Mouse (Mus musculus): ENCODE measurements at regions not wholly inside any gene's neighbourhood (a gene's known extent, or its start where the extent isn't known, plus 50 kb on each side); places are given as distances from the start of the nearest gene placed in this dataset.
A peak's percentile ranks its signal among the peaks of the same experiment; 100 is the strongest.
"Not testable (repeated sequence)": the region's sequence is repeated elsewhere in the genome, so short reads cannot be mapped to it uniquely, and the experiment has no call there.

DNA sequence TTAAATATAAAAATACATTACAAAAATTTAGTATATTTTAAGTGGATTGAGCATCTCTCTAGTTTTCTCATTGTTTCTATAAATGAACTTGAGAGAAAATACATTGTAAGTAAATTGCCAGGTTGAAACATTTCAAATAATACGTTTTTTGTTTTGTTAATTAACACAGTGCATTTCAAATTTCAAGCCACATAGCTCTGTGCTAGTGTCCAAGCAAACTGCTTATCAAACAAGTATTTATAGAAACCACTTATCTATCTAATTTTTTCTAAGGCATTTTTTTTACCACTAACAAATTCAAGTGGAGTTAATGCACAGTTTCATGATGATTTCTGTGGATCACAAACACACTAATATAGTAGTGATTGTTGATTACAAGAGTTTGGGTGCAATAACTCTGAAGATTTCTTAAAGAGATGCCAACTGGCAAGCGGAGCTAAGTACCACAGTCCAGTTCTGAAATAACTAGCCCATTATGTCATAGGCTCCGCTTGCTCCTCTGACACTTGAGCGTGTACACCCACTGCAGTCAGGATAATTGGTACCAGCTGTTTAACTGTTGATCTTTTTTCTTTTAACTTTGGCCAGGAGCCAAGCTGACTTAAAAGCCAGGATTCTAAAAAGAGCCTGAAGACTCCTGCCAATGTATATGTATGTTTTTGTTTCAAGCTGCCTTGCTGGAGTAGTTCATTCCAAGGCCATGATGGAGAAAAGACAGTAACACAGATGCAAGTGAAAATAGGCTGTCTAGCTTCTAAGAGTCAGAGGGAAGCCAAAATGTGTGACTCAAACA is 115.0 kb downstream of the Pcdh18 start:
- no peak overlapping the region for H3K4me2 ChIP-seq
- H3K9me3 ChIP-seq (ENCODE audit: control insufficient read depth, low read length): no peaks in the 10 kb centered on the region
- H3K27me3 ChIP-seq (ENCODE audit: control insufficient read depth, insufficient read depth, low read length): no peaks in the 10 kb centered on the region
- 55% methylated on average over 4 of the region's 4 CpGs for WGBS
- H3K36me3 ChIP-seq (ENCODE audit: control insufficient read depth, insufficient read depth, low read length): no peaks in the 10 kb centered on the region
- peak; percentile 85 for ATAC-seq (ENCODE audit: low FRiP score)
- H3K4me3 ChIP-seq (ENCODE audit: low read depth, low read length): no peak overlapping the region
- H3K4me1 ChIP-seq (ENCODE audit: control insufficient read depth, insufficient read depth, low read length): no peaks in the 10 kb centered on the region
- DNase-seq (ENCODE audit: low spot score, missing footprints): peak; percentile 90
- no peak overlapping the region; the same call in 1 of the 2 replicates for H3K27ac ChIP-seq (ENCODE audit: low read depth, low read length)
- no peak overlapping the region for H3K9ac ChIP-seq (ENCODE audit: low read length)

DNA sequence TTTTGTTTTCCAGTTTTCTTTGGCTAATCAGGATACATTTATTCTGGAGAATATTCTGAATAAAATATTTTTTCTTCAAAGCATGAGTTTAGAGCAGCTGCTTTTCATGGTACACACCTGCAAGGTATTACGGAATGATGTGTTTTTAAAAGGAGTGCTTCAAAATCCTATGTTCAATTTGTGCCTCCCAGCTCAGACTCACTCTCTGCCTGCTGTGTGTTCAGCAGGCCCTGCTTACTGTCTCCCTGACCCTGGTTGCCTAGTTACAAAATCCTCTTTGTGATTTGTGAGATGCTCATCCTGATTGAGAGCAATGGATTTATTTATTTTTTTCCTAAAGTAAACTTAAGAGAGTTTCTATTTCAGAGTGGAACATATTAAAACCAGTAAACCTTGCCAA is 115.7 kb downstream of the Pcdh18 start:
- H3K4me2 ChIP-seq: no peak overlapping the region
- no peaks in the 10 kb centered on the region for H3K9me3 ChIP-seq (ENCODE audit: control insufficient read depth, low read length)
- H3K4me3 ChIP-seq (ENCODE audit: low read depth, low read length): no peak overlapping the region
- no peak overlapping the region for H3K27ac ChIP-seq (ENCODE audit: low read depth, low read length)
- WGBS: 34% methylated on average over 1 of the region's 1 CpGs
- H3K9ac ChIP-seq (ENCODE audit: low read length): no peak overlapping the region
- H3K4me1 ChIP-seq (ENCODE audit: control insufficient read depth, insufficient read depth, low read length): no peaks in the 10 kb centered on the region
- H3K27me3 ChIP-seq (ENCODE audit: control insufficient read depth, insufficient read depth, low read length): no peaks in the 10 kb centered on the region
- H3K36me3 ChIP-seq (ENCODE audit: control insufficient read depth, insufficient read depth, low read length): no peaks in the 10 kb centered on the region
- ATAC-seq (ENCODE audit: low FRiP score) (peak; percentile 82), DNase-seq (ENCODE audit: low spot score, missing footprints) (peak; percentile 87)

DNA sequence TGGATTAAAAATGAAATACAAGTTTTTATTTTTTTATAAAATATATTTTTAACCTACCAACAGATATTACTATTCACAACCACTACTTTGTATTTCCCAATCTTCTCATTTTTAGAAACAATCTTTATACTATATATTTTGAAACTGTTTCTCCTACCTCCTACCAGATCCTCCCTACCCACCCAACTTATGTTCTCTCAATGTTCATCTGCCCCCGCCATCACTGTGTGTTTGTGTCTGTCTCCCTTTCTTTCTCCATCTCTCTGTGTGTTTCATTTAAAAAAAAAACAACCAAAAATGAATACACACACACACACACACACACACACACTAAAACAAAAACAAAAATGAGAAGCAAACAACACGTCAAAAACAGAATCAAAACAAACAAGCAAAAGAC is 118.5 kb downstream of the Pcdh18 start:
- H3K27me3 ChIP-seq (ENCODE audit: control insufficient read depth, insufficient read depth, low read length): no peaks in the 10 kb centered on the region
- no peaks in the 10 kb centered on the region for H3K9me3 ChIP-seq (ENCODE audit: control insufficient read depth, low read length)
- H3K4me3 ChIP-seq (ENCODE audit: low read depth, low read length): no peak overlapping the region
- no peak for ATAC-seq (ENCODE audit: low FRiP score)
- no peak overlapping the region for H3K27ac ChIP-seq (ENCODE audit: low read depth, low read length)
- H3K4me1 ChIP-seq (ENCODE audit: control insufficient read depth, insufficient read depth, low read length): no peaks in the 10 kb centered on the region
- no peaks in the 10 kb centered on the region for H3K36me3 ChIP-seq (ENCODE audit: control insufficient read depth, insufficient read depth, low read length)
- H3K9ac ChIP-seq (ENCODE audit: low read length): no peak overlapping the region
- no peak for DNase-seq (ENCODE audit: low spot score, missing footprints)
- H3K4me2 ChIP-seq: no peak overlapping the region
- WGBS: 84% methylated on average over 2 of the region's 2 CpGs

DNA sequence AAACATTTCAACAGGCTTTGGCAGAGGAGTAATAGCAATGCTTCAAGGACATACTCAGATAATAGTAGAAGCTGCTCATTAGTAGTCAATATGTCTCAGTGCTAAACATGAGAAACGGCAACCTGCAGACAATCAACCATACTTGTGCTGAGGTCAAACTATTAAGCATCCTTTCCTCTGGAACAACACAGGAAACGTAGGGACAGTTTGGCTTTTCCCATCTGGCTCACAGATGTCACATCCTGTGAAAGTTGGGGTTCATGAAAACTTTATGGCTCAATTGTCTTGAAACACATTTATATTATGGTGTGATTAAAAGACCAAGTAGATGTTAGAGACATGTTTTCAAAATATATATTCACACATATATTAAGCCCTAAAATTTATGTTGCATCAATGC is 120.4 kb downstream of the Pcdh18 start:
- Histone ChIP-seq H3K36me3 (ENCODE audit: control insufficient read depth, insufficient read depth, low read length) (no peaks in the 10 kb centered on the region), H3K27me3 (ENCODE audit: control insufficient read depth, insufficient read depth, low read length) (no peaks in the 10 kb centered on the region), H3K27ac (ENCODE audit: low read depth, low read length) (no peak overlapping the region), H3K4me2 (no peak overlapping the region), H3K4me3 (ENCODE audit: low read depth, low read length) (no peak overlapping the region), H3K4me1 (ENCODE audit: control insufficient read depth, insufficient read depth, low read length) (no peaks in the 10 kb centered on the region), H3K9ac (ENCODE audit: low read length) (no peak overlapping the region), H3K9me3 (ENCODE audit: control insufficient read depth, low read length) (no peaks in the 10 kb centered on the region)
- ATAC-seq (ENCODE audit: low FRiP score) (no peak), DNase-seq (ENCODE audit: low spot score, missing footprints) (no peak)
- WGBS: 65% methylated on average over 2 of the region's 2 CpGs

DNA sequence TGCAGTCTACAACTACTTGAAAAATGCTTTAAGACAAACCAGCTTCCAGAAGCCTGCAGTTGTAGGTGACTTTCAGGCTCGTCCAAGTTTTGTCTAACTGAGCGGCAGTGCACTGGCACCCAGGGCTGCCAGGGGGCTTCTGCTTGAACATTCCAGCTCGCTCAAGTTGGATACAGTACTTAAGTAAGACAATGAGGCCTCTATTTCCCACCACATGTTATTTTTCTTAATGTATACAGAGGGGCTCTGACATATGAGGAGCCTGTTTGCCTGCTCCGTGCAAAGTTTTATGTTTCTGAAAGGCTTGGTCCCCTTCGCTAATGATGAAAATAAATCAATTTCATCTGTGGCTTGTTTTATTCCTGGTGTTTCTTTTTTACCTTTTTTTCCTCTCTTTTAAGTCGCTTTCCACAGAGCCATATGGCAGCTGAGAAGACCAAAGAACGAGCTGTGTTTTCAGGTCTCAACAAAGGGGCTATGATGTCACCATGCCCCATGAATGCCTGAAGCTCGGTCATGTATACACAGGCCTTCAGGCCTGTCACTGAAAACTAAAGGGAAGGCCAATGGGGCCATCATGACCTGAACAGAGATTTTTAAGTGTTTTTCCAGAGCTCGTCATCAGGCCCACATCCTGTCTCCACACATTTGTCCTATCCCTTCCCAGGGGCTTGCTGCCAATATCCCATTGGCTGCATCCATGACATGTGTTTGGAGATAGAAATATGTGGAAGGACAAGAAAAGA is 164.2 kb downstream of the Pcdh18 start:
- Histone ChIP-seq H3K36me3 (ENCODE audit: control insufficient read depth, insufficient read depth, low read length) (no peaks in the 10 kb centered on the region), H3K9ac (ENCODE audit: low read length) (no peak overlapping the region), H3K4me2 (no peak overlapping the region), H3K27ac (ENCODE audit: low read depth, low read length) (no peak overlapping the region), H3K4me3 (ENCODE audit: low read depth, low read length) (no peak overlapping the region), H3K9me3 (ENCODE audit: control insufficient read depth, low read length) (no peaks in the 10 kb centered on the region), H3K27me3 (ENCODE audit: control insufficient read depth, insufficient read depth, low read length) (no peaks in the 10 kb centered on the region), H3K4me1 (ENCODE audit: control insufficient read depth, insufficient read depth, low read length) (peaks cover 4% of the 10 kb centered on the region; the same call in 1 of the 2 replicates)
- DNase-seq (ENCODE audit: low spot score, missing footprints): peak; percentile 88
- ATAC-seq (ENCODE audit: low FRiP score): peak; percentile 81
- WGBS: 51% methylated on average over 9 of the region's 9 CpGs

DNA sequence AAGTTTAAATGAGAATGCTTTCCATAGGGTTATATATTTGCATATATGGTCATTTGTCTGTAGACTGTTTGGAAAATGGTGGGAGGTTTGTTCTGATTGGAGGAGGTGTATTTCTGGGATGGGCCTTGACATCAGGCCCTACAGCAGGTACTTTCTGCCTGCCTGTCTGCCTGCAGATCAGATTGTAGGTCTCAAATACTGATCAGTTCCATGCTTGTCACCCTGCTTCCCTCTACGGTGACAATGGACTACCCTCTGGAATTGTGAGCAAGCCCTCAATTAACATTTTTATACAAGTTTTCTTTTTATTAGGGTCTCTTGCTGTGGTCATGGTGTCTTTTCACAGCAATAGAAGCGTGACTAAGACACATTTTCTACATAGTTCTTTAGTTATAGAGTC is 166.9 kb downstream of the Pcdh18 start:
- WGBS: 52% methylated on average over 2 of the region's 2 CpGs
- DNase-seq (ENCODE audit: low spot score, missing footprints): peak; percentile 82
- Histone ChIP-seq H3K27ac (ENCODE audit: low read depth, low read length) (no peak overlapping the region), H3K36me3 (ENCODE audit: control insufficient read depth, insufficient read depth, low read length) (no peaks in the 10 kb centered on the region), H3K4me1 (ENCODE audit: control insufficient read depth, insufficient read depth, low read length) (peaks cover 4% of the 10 kb centered on the region; the same call in 1 of the 2 replicates), H3K4me2 (no peak overlapping the region), H3K9me3 (ENCODE audit: control insufficient read depth, low read length) (no peaks in the 10 kb centered on the region), H3K9ac (ENCODE audit: low read length) (no peak overlapping the region), H3K27me3 (ENCODE audit: control insufficient read depth, insufficient read depth, low read length) (no peaks in the 10 kb centered on the region), H3K4me3 (ENCODE audit: low read depth, low read length) (no peak overlapping the region)
- ATAC-seq (ENCODE audit: low FRiP score): peak; percentile 70

DNA sequence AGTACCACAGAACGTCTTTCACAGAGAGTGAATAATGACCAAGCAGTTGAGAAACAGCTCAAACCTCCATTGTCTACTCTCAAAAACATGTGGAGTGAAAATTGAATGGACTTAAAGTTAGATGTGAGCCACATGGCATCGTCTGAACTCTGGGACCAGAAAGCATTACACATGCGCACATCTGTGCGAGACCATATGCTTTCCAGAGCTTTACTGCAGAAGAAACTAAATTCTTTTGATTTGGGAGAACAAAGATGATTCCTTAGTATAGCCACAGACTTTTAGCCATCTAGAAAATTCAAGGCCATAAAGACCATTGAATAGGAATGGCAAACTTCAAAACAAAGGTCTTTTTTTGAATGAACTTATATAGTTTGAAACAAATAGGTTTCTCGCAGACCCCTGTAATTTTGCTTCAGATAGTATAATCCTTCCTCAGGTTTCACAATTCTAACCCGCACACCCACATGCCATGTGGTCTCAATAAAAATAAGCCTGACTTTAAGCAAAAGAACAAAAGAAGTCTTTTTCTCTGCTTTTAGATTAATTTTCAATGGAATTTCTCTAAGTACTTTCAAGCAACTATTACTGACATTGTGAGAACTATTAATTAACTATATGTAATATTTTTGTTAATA is 170.5 kb downstream of the Pcdh18 start:
- Histone ChIP-seq H3K9me3 (ENCODE audit: control insufficient read depth, low read length) (no peaks in the 10 kb centered on the region), H3K4me3 (ENCODE audit: low read depth, low read length) (no peak overlapping the region), H3K4me2 (no peak overlapping the region), H3K9ac (ENCODE audit: low read length) (no peak overlapping the region), H3K36me3 (ENCODE audit: control insufficient read depth, insufficient read depth, low read length) (no peaks in the 10 kb centered on the region), H3K27me3 (ENCODE audit: control insufficient read depth, insufficient read depth, low read length) (no peaks in the 10 kb centered on the region), H3K27ac (ENCODE audit: low read depth, low read length) (no peak overlapping the region), H3K4me1 (ENCODE audit: control insufficient read depth, insufficient read depth, low read length) (no peaks in the 10 kb centered on the region)
- 54% methylated on average over 6 of the region's 6 CpGs for WGBS
- ATAC-seq (ENCODE audit: low FRiP score) (peak; percentile 41; the same call in 1 of the 2 replicates), DNase-seq (ENCODE audit: low spot score, missing footprints) (no peak)

DNA sequence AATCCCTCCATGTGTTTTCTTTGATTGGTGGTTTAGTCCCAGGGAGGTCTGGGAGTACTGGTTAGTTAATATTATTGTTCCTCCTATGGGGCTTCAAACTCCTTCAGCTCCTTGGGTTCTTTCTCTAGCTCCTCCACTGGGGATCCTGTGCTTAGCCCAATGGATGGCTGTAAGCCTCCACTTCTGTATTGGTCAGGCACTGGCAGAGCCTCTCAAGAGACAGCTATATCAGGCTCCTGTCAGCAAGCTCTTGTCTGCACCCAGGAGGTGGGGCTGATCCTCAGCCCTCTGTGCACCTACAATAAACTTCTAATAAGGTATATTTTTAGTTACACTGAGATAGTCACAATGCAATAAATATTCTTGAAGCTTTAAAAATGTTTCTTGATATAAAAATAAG is 171.2 kb downstream of the Pcdh18 start:
- not testable (repeated sequence) for H3K9ac ChIP-seq (ENCODE audit: low read length); H3K27ac ChIP-seq (ENCODE audit: low read depth, low read length); H3K4me2 ChIP-seq; H3K4me3 ChIP-seq (ENCODE audit: low read depth, low read length); H3K36me3 ChIP-seq (ENCODE audit: control insufficient read depth, insufficient read depth, low read length); DNase-seq (ENCODE audit: low spot score, missing footprints); H3K9me3 ChIP-seq (ENCODE audit: control insufficient read depth, low read length); ATAC-seq (ENCODE audit: low FRiP score); H3K27me3 ChIP-seq (ENCODE audit: control insufficient read depth, insufficient read depth, low read length); H3K4me1 ChIP-seq (ENCODE audit: control insufficient read depth, insufficient read depth, low read length)

Data from midbrain, embryonic 11.5 days (tissue).